Mouse (Mus musculus) embryonic facial prominence, embryonic 11.5 days (tissue): ENCODE data around the gene Pisd. TPM values are rescaled to one million over a fixed set of nuclear protein-coding genes. Genes with fewer than 3 reads are reported as not detected.

Experiments used
- ATAC-seq: fragments of 200-750 bp; cut with Nextera tagmentation; replicated peaks from 2 replicates; pipeline ENCODE4 v1.8.0; 2017; ENCODE audit warnings: low read depth; ENCODE audit not compliant: insufficient number of reproducible peaks, low FRiP score, low TSS enrichment
- DNase-seq: peaks from one replicate; pipeline ENCODE4 v3.0.0-alpha.2; 2015; ENCODE audit warnings: low spot score
- H3K27ac ChIP-seq: fragments of 300-500 bp; sonication (generic); replicated peaks from 2 replicates; pipeline ENCODE4 v1.5.1; 2014; ENCODE audit warnings: mild to moderate bottlenecking, low read depth, low read length, control low read depth
- H3K27me3 ChIP-seq: fragments of 300-500 bp; sonication (generic); 2 replicates; pipeline ENCODE4 v1.6.1; 2014; ENCODE audit warnings: mild to moderate bottlenecking, low read length, moderate library complexity, mixed read lengths; ENCODE audit not compliant: control insufficient read depth, insufficient read depth
- H3K36me3 ChIP-seq: fragments of 300-500 bp; sonication (generic); replicated peaks from 2 replicates; pipeline ENCODE4 v1.6.1; 2014; ENCODE audit warnings: low read depth, mild to moderate bottlenecking, low read length, moderate library complexity, mixed read lengths; ENCODE audit not compliant: control insufficient read depth, insufficient read depth
- H3K4me1 ChIP-seq: fragments of 300-500 bp; sonication (generic); 2 replicates; pipeline ENCODE4 v1.6.1; 2014; ENCODE audit warnings: low read length, mixed read lengths; ENCODE audit not compliant: control insufficient read depth, insufficient read depth
- H3K4me2 ChIP-seq: fragments of 300-500 bp; sonication (generic); 2 replicates; pipeline ENCODE4 v1.6.1; 2014; ENCODE audit warnings: low read depth, mild to moderate bottlenecking, control low read depth, low read length, moderate library complexity
- H3K4me3 ChIP-seq: fragments of 300-500 bp; sonication (generic); 2 replicates; pipeline ENCODE4 v1.5.1; 2014; ENCODE audit warnings: low read depth, low read length, control low read depth
- H3K9ac ChIP-seq: fragments of 300-500 bp; sonication (generic); replicated peaks from 2 replicates; pipeline ENCODE4 v1.6.1; 2014; ENCODE audit warnings: mild to moderate bottlenecking, control low read depth, low read length
- H3K9me3 ChIP-seq: fragments of 300-500 bp; sonication (generic); replicated peaks from 2 replicates; pipeline ENCODE4 v1.6.1; 2016; ENCODE audit warnings: mild to moderate bottlenecking, low read length, inconsistent platforms, mixed read lengths; ENCODE audit not compliant: control insufficient read depth
- WGBS: fragments of 180-500 bp; shearing (Covaris S2); extraction: QIAGEN DNeasy Blood & Tissue Kit; methylation state at CpG from one replicate; pipeline ENCODE4 v1.1.7; 2014; 5-methylcytosine and 5-hydroxymethylcytosine counted together
- polyA plus RNA-seq: library from polyadenylated mRNA; unstranded; fragments of >200 nt; fragmentation: Nextera tagmentation; extraction: Ambion mirVana; gene quantifications from 2 replicates; pipeline ENCODE4 v1.2.1, GENCODE M21; 2014

The Pisd gene
- polyA plus RNA-seq, 1 experiment from 2014 or later: 58.9 TPM

DNA sequence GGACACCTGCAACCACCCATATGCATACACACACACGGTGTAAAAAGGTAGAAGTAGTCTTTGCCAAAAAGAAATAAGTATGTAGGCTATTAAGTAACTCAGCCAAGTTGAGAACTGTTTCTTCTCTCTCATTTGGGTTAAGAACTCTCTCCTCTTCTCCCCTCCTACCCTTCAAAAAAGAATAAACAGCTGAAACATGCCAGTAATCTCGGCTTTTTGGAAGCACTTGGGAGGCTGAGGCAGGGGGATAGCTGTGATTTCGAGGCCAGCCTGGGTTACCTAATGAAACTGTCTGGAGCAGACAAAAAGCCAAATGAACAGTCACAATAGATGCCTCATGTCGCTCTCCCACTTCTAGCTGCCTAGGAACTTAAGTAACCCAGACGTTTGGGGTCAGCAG is 720 bp downstream of the Pisd start:
- ATAC-seq: no peak
- Histone ChIP-seq H3K36me3 (no peaks in the 10 kb centered on the region), H3K9ac (peak overlapping the region; percentile 64), H3K4me3 (peak overlapping the region; percentile 87), H3K27me3 (no peaks in the 10 kb centered on the region), H3K27ac (no peak overlapping the region), H3K4me1 (no peaks in the 10 kb centered on the region), H3K9me3 (no peaks in the 10 kb centered on the region), H3K4me2 (peak overlapping the region; percentile 69)
- WGBS: 31% methylated on average over 5 of the region's 5 CpGs
- no peak for DNase-seq

DNA sequence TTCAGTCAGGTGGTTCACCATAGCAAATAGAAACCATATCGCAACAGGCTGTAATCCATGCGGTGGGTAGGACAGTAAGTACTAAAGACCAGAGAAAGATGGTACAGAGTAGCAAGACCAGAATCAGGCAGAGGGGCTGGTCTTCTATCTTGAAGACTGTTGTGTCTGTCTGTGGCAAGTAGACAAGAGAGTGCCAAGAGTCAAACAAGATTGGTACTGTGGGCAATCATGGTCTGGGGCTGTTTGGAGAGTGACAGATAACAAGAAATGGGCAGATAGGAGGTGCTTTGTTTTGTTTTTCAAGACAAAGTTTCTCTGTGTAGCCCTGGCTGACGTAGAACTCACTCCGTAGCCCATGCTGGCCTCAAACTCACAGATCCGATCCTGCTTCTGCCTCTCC is 3.9 kb downstream of the Pisd start:
- Histone ChIP-seq H3K27me3 (no peaks in the 10 kb centered on the region), H3K27ac (no peak overlapping the region), H3K4me1 (no peaks in the 10 kb centered on the region), H3K9me3 (no peaks in the 10 kb centered on the region), H3K36me3 (no peaks in the 10 kb centered on the region), H3K4me2 (no peak overlapping the region), H3K9ac (no peak overlapping the region), H3K4me3 (no peak overlapping the region)
- no peak for DNase-seq
- WGBS: 98% methylated on average over 5 of the region's 5 CpGs
- ATAC-seq: no peak

DNA sequence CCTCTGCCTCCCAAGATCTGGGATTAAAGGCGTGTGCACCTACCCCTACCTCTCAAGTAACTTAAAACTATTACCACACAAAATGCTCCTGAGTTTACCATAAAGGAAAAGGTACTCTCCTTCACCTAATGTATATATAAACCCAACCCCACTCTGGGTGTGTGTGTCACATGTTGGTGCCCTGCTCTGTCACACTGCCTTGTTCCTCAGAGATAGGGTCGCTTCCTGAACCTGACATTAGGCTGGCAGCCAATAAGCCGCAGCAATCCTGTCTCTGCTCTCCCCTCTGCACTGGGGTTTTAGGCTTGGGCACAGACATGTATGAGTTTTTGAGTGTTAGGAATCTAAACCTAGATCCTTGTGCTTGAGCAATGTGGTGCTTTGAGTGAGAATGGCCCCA is 7.3 kb downstream of the Pisd start:
- no peaks in the 10 kb centered on the region for H3K9me3 ChIP-seq
- H3K4me3 ChIP-seq: no peak overlapping the region
- no peaks in the 10 kb centered on the region for H3K27me3 ChIP-seq
- H3K27ac ChIP-seq: no peak overlapping the region
- H3K4me2 ChIP-seq: no peak overlapping the region
- no peak overlapping the region for H3K9ac ChIP-seq
- H3K4me1 ChIP-seq: no peaks in the 10 kb centered on the region
- 89% methylated on average over 3 of the region's 3 CpGs for WGBS
- ATAC-seq (no peak), DNase-seq (no peak)
- H3K36me3 ChIP-seq: no peaks in the 10 kb centered on the region

DNA sequence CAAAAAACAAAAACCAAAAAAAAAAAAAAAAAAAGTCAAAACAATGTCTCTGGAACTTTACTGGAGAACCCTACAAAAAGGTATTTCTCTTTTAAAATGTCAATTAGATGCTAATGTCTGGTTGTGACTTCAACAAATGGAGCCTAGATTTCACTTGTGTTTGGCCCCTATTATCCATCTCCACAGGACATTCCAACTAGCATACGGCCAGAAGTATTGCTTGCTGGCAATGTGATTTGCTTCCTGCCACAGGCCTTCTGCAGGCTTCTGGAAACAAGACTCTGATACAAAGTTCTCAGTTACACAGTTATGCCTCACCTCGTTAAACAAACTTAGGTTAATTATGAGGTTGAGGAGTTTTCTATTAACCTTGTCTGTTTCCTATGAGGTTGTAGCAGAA is 13.1 kb downstream of the Pisd start:
- Histone ChIP-seq H3K9me3 (no peaks in the 10 kb centered on the region), H3K27me3 (no peaks in the 10 kb centered on the region), H3K9ac (no peak overlapping the region), H3K4me1 (no peaks in the 10 kb centered on the region), H3K36me3 (peaks cover 3% of the 10 kb centered on the region; the same call in 1 of the 2 replicates), H3K4me3 (no peak overlapping the region), H3K4me2 (no peak overlapping the region), H3K27ac (no peak overlapping the region)
- WGBS: 84% methylated on average over 2 of the region's 2 CpGs
- DNase-seq (no peak), ATAC-seq (no peak)

DNA sequence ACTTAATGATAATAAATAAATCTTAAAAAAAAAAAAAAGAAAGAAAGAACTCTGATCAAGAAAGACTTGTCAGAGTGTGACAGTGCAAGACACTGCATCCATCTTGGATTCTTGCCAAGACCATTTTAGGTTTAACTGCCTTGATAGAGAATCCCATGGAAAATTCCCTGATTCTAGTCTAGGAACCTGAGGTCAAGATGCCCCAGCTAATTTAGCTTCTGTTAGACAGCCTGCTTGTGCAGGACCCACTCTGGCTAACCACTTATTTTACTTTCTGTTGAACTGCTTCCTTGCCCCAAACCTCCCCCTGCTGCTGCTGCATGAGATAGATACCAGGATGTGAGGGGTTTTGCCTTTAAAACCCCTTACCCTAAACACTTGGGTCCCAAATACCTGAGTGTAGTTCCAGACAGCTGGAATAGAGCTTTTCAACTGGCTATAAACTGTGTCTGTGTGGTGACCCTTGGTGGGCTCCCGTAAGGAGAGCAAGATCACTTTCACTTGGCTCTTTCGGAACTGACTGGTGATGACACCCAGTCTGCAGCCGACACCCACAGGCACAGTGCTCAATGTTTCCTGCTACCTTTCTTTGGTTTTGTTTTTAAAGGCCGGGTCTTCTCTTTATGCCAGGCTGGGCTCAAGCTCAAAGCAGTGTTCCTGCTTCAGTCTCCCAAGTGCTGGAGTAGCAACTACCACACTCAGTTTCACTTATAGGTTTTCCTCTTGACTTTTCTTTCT is 17.6 kb downstream of the Pisd start:
- ATAC-seq: no peak
- H3K9ac ChIP-seq: no peak overlapping the region

DNA sequence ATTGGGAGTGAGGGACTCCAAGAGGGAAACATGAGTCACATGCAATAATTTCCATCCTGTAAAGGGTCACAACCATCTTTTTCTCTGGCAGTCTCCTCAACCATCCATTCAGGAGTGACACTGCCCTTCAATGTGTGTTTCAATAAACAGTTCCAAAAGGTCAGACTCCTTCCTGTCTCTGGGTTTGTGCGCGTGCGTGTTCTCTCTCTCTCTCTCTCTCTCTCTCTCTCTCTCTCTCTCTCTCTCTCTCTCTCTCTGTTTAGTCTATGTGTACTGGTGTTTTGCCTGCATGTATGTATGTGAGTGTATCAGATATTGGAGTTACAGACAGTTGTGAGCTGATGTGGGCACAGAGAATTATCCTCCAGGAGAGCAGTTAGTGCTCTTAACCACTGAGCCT is 18.4 kb downstream of the Pisd start:
- Histone ChIP-seq H3K4me3 (no peak overlapping the region), H3K4me2 (no peak overlapping the region), H3K36me3 (no peaks in the 10 kb centered on the region; the same call in 1 of the 2 replicates), H3K27me3 (no peaks in the 10 kb centered on the region), H3K4me1 (no peaks in the 10 kb centered on the region), H3K9me3 (no peaks in the 10 kb centered on the region), H3K9ac (no peak overlapping the region), H3K27ac (no peak overlapping the region)
- DNase-seq: no peak
- ATAC-seq: no peak
- WGBS: 81% methylated on average over 3 of the region's 3 CpGs

More for the DNA sequence above, 17.6 kb downstream of the Pisd start:
- no peaks in the 10 kb centered on the region for H3K4me1 ChIP-seq
- no peak for DNase-seq
- no peaks in the 10 kb centered on the region for H3K27me3 ChIP-seq
- no peak overlapping the region for H3K4me2 ChIP-seq
- H3K4me3 ChIP-seq: no peak overlapping the region
- H3K36me3 ChIP-seq: peaks cover under 1% of the 10 kb centered on the region; the same call in 1 of the 2 replicates
- WGBS: 89% methylated on average over 4 of the region's 4 CpGs
- H3K27ac ChIP-seq: no peak overlapping the region
- H3K9me3 ChIP-seq: no peaks in the 10 kb centered on the region

DNA sequence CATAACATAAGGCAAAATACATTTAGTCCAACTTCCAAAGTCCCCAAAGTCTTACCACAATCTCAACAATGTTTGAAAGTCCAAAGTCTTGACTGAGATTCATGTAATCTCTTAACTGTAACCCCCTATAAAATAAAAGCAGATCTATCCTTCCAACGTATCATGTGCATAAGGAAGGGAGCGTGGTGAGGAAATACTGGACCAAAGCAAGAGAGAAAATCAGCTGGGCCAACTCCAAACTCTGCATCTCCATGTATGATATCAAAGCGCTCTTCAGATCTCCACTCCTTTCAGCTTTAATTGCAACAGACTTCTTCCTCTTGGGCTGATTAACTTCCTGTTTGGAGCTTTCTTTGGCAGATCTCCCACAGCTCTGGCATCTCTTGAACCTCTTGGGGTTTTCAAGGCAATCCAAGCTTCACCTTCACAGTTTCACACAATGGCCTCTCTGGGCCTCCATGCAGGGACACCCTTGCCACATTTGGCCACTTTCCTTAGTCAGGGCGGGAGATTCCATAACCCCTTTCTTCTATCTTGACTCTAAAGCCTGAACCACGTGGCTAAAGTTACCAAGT is 23.8 kb downstream of the Pisd start:
- Histone ChIP-seq H3K4me1 (no peaks in the 10 kb centered on the region), H3K9ac (no peak overlapping the region), H3K36me3 (no peaks in the 10 kb centered on the region), H3K27ac (no peak overlapping the region), H3K4me3 (no peak overlapping the region), H3K27me3 (no peaks in the 10 kb centered on the region), H3K4me2 (no peak overlapping the region), H3K9me3 (no peaks in the 10 kb centered on the region)
- WGBS: 91% methylated on average over 5 of the region's 5 CpGs
- DNase-seq (no peak), ATAC-seq (no peak)

DNA sequence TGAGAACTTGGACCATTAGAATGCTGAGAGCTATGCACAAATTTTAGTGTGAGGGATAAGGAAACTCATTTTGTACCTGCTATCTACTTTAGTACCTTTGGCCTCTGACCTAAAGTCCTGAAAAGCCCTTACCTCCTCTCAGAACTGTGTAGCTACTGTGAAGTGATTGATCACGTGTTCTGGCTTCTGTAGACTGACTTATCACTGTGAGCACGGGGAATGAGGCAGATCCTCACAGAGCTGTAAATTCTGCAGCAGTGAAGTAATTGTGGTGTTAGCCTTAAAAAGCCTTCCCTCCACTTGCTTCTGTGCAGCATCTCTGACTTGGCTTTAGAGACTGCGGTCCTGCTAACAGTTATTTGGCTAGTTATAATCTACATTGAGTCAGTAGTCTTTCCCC is 24.7 kb downstream of the Pisd start:
- no peak for ATAC-seq
- no peaks in the 10 kb centered on the region for H3K36me3 ChIP-seq
- no peak overlapping the region for H3K4me2 ChIP-seq
- no peaks in the 10 kb centered on the region for H3K9me3 ChIP-seq
- WGBS: 88% methylated on average over 3 of the region's 3 CpGs
- no peaks in the 10 kb centered on the region for H3K4me1 ChIP-seq
- no peak overlapping the region for H3K9ac ChIP-seq
- no peak for DNase-seq
- no peaks in the 10 kb centered on the region for H3K27me3 ChIP-seq
- H3K4me3 ChIP-seq: no peak overlapping the region
- no peak overlapping the region for H3K27ac ChIP-seq
